Mouse (Mus musculus) right cerebral cortex, postnatal 14 days (tissue): Measurements from ENCODE around the gene Arl4d.
"Not testable (repeated sequence)": the region's sequence is repeated elsewhere in the genome, so short reads cannot be mapped to it uniquely, and the experiment has no call there.

Source experiments
- DNase-seq: peaks from one replicate; pipeline ENCODE4 v3.0.0; 2022

Gene Arl4d

GRCm38 (mm10) chr11:101646283-101646794 lies 19.0 kb upstream of the Arl4d start:
- not testable (repeated sequence) for DNase-seq

DNA sequence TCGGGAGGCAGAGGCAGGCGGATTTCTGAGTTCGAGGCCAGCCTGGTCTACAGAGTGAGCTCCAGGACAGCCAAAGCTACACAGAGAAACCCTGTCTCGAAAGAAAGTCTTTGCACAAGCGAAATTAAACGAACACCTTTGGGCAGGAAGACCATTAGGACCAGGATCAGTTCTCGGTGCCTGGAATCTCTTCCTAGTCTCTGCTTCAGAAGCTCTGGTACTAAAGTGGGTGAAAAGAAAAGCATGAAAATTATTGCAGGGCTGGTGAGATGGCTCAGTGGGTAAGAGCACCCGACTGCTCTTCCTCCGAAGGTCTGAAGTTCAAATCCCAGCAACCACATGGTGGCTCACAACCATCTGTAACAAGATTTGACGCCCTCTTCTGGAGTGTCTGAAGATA lies 18.2 kb upstream of the Arl4d start:
- not testable (repeated sequence) for DNase-seq

DNA sequence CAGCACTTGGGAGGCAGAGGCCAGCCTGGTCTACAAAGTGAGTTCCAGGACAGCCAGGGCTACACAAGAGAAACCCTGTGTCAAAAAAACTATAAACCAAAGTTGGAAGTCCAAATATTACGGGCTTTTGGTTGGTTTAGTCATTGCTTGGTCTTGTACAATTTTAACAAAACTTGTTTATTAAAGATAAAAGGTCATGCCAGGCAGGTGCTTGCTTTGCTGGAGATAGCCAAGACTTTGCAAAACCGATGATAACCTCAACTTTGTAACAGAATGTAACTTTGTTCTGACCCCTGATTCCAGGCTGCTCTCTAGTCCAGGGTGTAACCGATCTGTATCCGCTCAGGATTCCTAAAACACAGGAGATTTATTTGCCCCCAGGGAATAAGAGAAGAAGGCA lies 9.0 kb upstream of the Arl4d start:
- no peak for DNase-seq

- DNase-seq = no peak
Measured at GRCm38 (mm10) chr11:101657528-101657885, 7.8 kb upstream of the Arl4d start.

DNA sequence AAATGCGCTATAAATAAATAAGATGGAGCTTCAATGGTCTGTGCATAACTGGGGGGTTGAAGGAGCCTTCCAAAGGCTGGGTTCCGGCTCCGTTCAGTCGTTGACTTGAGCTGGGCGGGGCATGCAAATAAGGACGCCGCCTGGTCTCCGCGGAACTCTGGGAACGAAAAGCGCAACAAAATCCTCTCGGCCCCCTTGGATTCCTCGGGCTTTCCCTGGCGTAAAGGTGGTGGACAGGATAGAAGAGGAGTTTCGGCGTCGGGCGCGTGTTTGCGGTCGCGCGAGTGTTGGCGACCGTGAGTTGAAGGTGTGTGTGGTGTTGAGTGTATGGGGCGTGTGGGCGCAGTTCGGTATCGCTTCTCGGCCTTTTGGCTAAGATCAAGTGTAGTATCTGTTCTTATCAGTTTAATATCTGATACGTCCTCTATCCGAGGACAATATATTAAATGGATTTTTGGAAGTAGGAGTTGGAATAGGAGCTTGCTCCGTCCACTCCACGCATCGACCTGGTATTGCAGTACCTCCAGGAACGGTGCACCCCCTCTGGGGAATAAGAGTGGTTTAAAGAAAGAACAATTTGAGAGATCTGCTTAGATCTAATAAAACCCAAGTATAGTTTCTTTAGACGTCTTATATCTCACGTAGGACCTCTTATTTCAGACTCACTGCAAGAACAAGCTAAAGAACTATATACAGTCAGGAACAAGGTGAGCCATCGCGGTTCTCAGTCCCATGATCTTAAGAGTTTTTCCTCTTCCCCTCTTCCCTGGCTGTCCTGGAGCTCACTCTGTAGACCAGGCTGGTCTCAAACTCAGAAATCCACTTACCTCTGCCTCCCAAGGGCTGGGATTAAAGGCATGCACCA lies 7.2 kb upstream of the Arl4d start:
- peak; percentile 77 for DNase-seq

DNA sequence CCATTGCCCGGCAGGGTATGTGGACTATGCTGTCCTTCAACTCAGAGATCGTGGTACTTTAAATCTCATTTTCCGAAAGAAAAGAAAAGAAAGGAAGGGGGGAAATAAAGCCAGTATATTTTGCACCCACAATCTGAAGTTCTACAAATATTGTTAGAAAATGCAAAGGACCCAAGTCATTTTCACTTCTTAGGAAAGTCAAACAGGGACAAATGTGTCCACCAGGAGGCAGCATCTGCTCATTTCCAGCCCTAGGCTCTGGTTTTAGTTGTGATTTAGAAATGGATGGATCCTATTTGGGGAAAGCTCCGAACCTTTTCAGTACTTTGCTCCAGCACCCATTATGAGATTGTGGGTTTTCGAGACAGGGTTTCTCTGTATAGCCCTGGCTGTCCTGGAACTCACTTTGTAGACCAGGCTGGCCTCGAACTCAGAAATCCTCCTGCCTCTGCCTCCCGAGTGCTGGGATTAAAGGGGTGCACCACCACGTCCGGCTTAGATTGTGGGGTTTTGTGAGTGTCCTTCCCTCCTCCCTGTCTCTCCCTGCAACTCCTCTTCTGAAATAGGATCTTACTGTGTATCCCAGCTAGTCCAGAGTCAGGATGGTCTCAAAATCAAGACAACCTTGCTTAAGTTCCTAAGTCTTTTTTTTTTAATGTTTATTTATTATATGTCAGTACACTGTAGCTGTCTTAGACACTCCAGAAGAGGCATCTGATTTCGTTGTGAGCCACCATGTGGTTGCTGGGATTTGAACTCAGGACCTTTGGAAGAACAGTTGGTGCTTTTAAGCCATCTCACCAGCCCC lies 6.4 kb upstream of the Arl4d start:
- DNase-seq = peak; percentile 59

DNA sequence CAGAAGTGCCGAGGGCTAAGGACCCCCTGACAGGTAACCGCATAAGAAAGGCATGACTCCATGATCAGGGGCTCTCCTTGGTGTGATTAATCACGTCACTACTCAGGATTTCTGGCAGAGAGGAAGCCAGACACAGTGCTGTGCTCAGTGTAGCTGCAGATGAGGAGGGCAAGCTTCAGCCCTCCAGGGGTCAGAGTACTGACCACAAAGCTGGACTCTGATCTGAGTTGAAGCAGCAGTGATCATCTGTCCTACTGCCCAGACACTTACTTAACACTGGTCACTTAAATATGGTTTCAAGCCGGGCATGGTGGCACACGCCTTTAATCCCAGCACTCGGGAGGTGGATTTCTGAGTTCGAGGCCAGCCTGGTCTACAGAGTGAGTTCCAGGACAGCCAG lies 4.2 kb upstream of the Arl4d start:
- DNase-seq = no peak

GRCm38 (mm10) chr11:101661786-101662185 lies 3.6 kb upstream of the Arl4d start:
- DNase-seq = no peak

GRCm38 (mm10) chr11:101663229-101664027 lies 1.9 kb upstream of the Arl4d start:
- no peak for DNase-seq

- peak; percentile 68 for DNase-seq
Measured at GRCm38 (mm10) chr11:101665636-101665992, 273 bp downstream of the Arl4d start.

- no peak for DNase-seq
Measured at GRCm38 (mm10) chr11:101666626-101667345, 1.4 kb downstream of the Arl4d start.

DNA sequence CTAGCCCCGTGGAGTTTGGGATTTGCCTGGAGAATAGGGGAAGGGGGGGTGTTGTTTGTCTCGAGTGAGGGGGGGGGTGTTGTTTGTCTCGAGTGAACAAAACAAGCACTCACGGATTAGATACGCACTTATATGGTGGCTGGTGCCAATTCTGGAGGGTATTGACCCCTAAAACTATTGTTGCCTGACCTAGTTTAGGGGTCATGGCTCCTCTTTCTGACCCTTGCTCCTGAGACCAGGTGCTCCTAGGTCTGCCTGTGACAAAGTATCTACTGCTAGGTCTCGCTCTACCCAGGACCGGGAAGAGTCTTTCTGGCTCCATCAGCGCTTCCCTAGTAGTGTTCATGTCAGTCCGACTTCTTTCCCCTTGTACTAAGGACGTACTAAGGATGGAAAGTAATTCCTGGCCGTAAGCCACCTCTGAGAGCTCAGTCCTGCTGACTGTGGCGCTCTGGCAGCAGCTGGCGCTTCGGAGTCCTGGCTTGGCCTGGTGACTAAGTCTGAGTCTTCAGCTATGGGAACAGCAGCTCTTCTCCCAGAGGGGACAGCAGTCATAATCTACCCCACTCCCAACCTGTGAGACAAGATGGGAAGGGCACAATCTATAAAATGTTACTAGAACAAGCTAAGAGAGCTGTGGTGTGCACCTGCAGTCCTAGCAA lies 2.7 kb downstream of the Arl4d start:
- peak; percentile 54 for DNase-seq

GRCm38 (mm10) chr11:101668546-101669261 lies 3.4 kb downstream of the Arl4d start:
- peak; percentile 32 for DNase-seq

DNA sequence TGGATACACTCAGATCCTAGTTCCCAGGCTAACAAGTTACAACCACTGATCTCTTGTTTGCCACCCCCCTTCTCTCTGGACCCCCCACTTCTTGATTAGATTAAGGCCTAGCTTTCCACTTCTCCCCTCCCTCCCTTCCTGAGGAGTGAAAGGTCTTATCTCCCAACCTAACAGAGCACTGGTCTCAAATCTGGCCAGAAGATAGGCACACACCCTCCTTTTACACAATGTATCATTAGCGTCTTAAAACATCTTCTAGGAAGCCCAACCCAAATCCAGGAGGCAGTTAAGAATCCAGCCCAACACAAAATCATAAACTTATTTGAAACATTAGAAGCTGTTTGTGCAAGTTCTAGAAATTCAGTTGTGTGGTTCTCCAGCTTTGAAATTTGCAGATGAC lies 5.0 kb downstream of the Arl4d start:
- DNase-seq = no peak

DNA sequence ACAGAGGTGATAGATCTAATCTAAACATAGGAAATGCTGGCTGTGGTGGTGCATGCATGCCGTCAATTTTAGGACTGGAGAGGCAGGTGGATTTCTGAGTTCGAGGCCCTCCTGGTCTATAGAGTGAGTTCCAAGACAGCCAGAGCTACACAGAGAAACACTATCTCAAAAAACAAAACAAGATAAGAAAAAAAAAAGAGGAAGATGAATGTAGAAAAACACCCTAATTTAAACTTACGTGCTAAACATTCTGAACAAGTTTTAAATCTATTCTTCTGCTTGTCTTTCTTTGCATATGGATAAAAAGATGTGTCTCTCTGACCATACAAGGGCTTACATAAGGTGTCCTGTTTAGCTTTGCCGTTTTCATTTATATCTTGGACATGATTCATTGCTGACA lies 5.9 kb downstream of the Arl4d start:
- no peak for DNase-seq

- peak; percentile 65 for DNase-seq
Measured at GRCm38 (mm10) chr11:101673010-101673642, 7.8 kb downstream of the Arl4d start.

DNA sequence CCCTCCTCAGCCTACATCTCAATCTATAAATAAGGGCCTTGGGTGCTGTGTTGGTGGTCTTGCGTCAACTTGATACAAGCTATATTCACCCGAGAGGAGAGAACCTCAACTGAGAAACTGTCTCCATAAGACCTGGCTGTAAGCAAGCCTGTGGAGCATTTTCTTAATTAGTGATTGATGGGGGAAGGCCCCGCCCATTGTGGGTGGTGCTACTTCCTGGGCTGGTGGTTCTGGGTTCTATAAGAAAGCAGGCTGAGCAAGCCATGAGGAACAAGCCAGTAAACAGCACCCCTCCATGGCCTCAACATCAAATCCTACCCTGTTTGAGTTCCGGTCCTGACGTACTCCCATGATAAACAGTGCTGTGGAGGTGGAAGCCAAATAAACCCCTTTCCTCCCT lies 8.8 kb downstream of the Arl4d start:
- DNase-seq = no peak

DNA sequence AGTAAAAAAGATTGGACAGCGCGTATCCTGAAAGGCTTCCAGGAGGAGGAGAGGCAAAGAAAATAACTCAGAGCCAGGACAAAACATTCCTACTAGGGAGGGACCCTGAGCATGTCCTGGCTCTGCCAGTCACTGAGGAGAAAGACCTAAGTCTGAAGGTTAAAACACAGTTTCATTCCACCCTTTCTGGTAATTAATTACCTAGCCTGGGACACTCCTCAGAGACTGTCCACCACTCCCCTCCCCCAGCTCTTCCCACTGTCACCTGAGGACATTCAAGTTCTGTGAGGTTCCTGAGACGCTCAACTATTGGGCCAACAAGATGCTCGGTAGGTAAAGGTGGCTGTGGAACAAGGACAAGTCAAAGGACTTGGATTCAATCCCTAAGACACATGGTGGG lies 10.0 kb downstream of the Arl4d start:
- DNase-seq = no peak

- no peak for DNase-seq
Measured at GRCm38 (mm10) chr11:101677655-101678054, 12.3 kb downstream of the Arl4d start.

- DNase-seq = no peak
Measured at GRCm38 (mm10) chr11:101678770-101679169, 13.4 kb downstream of the Arl4d start.

DNA sequence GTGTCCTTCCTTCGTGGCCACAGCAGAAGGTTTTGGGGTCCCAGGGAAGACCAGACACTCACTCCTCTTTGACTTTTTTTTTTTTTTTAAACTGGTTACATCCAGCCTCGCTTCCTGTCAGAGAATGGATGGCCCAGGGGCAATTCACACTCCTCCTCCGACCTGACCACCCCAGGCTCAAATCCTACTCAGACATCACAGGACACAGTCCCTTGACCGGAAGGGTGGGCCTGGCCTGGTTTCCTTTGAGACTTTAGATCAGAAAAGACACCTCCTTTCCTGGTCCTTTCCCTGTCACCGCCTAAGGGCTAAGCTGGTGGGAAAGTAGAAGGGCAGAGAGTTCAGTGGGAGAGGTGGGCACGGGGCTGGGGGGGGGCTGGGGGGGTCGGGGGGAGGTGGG lies 14.6 kb downstream of the Arl4d start:
- no peak for DNase-seq
